Mouse (Mus musculus): ENCODE measurements around the gene Zfp213. TPM values are rescaled to one million over a fixed set of nuclear protein-coding genes. Genes with fewer than 3 reads are reported as not detected.
A peak's percentile ranks its signal among the peaks of the same experiment; 100 is the strongest.

Zfp213 gene
- 7.9 and 8.7 TPM in 2 replicates for polyA plus RNA-seq (2012; rRNA removed)

- Histone ChIP-seq H3K4me1 (ENCODE audit: control insufficient read depth, insufficient read depth, low read length) (peaks cover 1% of the 10 kb centered on the region; the same call in 1 of the 2 replicates), H3K4me3 (ENCODE audit: insufficient read depth, low read length) (peak within 1 kb of the TSS; percentile 53), H3K27ac (ENCODE audit: insufficient read depth, low read length) (peak within 1 kb of the TSS; percentile 39; the same call in 1 of the 2 replicates)
- TF ChIP-seq POLR2A (IDR thresholded peaks at IDR 0.05; ENCODE audit: extremely low read depth, insufficient read depth, low read length) (no peak; the same call in none of the 2 replicates), CTCF (IDR thresholded peaks at IDR 0.05; ENCODE audit: extremely low read depth, insufficient read depth, low read length) (no peak)
These were observed at the start of gene Zfp213 for GRCm38 (mm10) chr17:23563595-23564367. Gene Zfp213, minus strand, starts transcription at chr17:23564238.

DNA sequence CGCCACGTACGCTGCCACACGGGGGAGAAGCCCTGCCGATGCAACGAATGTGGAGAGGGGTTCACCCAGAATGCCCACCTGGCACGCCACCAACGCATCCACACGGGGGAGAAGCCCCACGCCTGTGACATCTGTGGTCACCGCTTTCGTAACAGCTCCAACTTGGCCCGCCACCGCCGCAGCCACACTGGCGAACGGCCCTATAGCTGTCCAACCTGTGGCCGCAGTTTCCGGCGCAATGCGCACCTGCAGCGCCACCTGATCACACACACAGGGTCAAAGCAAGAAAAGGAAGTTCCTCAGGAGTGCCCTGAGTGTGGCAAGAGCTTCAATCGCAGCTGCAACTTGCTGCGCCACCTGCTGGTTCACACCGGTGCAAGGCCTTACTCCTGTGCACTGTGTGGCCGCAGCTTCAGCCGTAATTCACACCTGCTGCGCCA, 46.3 kb upstream of the Zfp213 start:
- peak; percentile 40; the same call in 1 of the 2 replicates for TF ChIP-seq CTCF (IDR thresholded peaks at IDR 0.05; ENCODE audit: extremely low read depth, insufficient read depth, low read length)
- no peak for TF ChIP-seq POLR2A (IDR thresholded peaks at IDR 0.05; ENCODE audit: extremely low read depth, insufficient read depth, low read length)
- Histone ChIP-seq H3K4me1 (ENCODE audit: control insufficient read depth, insufficient read depth, low read length) (no peaks in the 10 kb centered on the region), H3K4me3 (ENCODE audit: insufficient read depth, low read length) (no peak overlapping the region), H3K27ac (ENCODE audit: insufficient read depth, low read length) (no peak overlapping the region)

DNA sequence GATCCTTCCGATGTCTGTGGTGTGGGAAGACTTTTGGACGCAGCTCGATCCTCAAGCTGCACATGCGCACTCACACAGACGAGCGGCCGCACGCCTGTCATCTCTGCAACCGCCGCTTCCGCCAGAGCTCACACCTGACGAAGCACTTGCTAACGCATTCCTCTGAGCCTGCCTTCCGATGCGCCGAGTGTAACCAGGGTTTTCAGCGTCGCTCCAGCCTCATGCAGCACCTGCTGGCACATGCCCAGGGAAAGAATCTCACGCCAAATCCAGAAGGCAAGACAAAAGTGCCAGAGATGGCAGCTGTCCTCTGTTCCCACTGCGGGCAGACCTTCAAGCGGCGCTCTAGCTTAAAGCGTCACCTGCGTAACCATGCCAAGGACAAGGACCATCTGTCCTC, 45.6 kb upstream of the Zfp213 start:
- Histone ChIP-seq H3K27ac (ENCODE audit: insufficient read depth, low read length) (no peak overlapping the region), H3K4me3 (ENCODE audit: insufficient read depth, low read length) (no peak overlapping the region), H3K4me1 (ENCODE audit: control insufficient read depth, insufficient read depth, low read length) (no peaks in the 10 kb centered on the region)
- TF ChIP-seq POLR2A (IDR thresholded peaks at IDR 0.05; ENCODE audit: extremely low read depth, insufficient read depth, low read length) (no peak), CTCF (IDR thresholded peaks at IDR 0.05; ENCODE audit: extremely low read depth, insufficient read depth, low read length) (no peak)

DNA sequence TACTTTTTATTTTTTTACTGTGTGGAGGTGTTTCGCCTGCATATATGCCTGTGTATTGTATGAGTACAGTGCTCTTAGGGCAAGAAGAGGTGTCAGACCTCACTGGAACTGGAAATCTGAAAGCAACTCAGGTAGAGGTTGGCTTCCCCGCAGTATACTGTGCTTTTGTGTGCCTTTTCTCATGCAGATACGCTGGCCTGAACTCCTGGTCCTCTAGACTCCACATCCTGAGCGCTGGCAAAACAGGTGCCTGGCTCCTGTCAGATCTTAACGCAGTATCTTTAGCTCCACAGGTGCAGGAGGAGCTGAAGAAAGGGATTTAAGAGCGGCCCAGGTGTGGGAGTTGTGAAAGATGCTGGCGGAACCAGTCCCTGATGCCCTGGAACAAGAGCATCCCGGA, 41.2 kb upstream of the Zfp213 start:
- Histone ChIP-seq H3K27ac (ENCODE audit: insufficient read depth, low read length) (no peak overlapping the region), H3K4me3 (ENCODE audit: insufficient read depth, low read length) (no peak overlapping the region), H3K4me1 (ENCODE audit: control insufficient read depth, insufficient read depth, low read length) (no peaks in the 10 kb centered on the region)
- TF ChIP-seq POLR2A (IDR thresholded peaks at IDR 0.05; ENCODE audit: extremely low read depth, insufficient read depth, low read length) = no peak
- no peak for TF ChIP-seq CTCF (IDR thresholded peaks at IDR 0.05; ENCODE audit: extremely low read depth, insufficient read depth, low read length)

DNA sequence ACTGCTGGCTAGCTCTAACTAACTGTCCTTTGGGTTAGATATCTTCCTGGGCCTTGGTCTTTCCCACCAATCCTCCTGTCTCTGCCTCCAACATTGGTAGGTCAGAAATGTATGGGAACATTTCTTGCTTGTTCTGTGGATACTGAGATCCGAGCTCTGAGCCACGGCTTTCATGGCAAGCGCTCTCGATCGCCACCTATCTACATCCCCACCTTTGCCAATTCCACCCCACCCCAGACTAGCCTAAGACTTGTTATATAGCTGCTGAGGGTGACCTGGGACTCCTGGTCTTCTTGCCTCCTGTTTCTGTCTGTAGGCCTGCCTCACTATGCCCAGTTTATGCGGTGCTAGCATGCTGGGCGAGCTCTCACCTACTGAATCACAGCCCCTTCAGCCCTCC, 40.4 kb upstream of the Zfp213 start:
- TF ChIP-seq POLR2A (IDR thresholded peaks at IDR 0.05; ENCODE audit: extremely low read depth, insufficient read depth, low read length) (no peak), CTCF (IDR thresholded peaks at IDR 0.05; ENCODE audit: extremely low read depth, insufficient read depth, low read length) (no peak)
- H3K4me3 ChIP-seq (ENCODE audit: insufficient read depth, low read length) = no peak overlapping the region
- H3K4me1 ChIP-seq (ENCODE audit: control insufficient read depth, insufficient read depth, low read length) = no peaks in the 10 kb centered on the region
- H3K27ac ChIP-seq (ENCODE audit: insufficient read depth, low read length) = no peak overlapping the region

- Histone ChIP-seq H3K27ac (ENCODE audit: insufficient read depth, low read length) (no peak overlapping the region), H3K4me3 (ENCODE audit: insufficient read depth, low read length) (no peak overlapping the region), H3K4me1 (ENCODE audit: control insufficient read depth, insufficient read depth, low read length) (no peaks in the 10 kb centered on the region)
- peak; percentile 50; the same call in 1 of the 2 replicates for TF ChIP-seq CTCF (IDR thresholded peaks at IDR 0.05; ENCODE audit: extremely low read depth, insufficient read depth, low read length)
- no peak for TF ChIP-seq POLR2A (IDR thresholded peaks at IDR 0.05; ENCODE audit: extremely low read depth, insufficient read depth, low read length)
These were observed 39.5 kb upstream of the Zfp213 start for GRCm38 (mm10) chr17:23603542-23603941.

GRCm38 (mm10) chr17:23603077-23603476, 39.0 kb upstream of the Zfp213 start:
- TF ChIP-seq CTCF (IDR thresholded peaks at IDR 0.05; ENCODE audit: extremely low read depth, insufficient read depth, low read length) = no peak
- no peak for TF ChIP-seq POLR2A (IDR thresholded peaks at IDR 0.05; ENCODE audit: extremely low read depth, insufficient read depth, low read length)
- Histone ChIP-seq H3K27ac (ENCODE audit: insufficient read depth, low read length) (no peak overlapping the region), H3K4me3 (ENCODE audit: insufficient read depth, low read length) (no peak overlapping the region), H3K4me1 (ENCODE audit: control insufficient read depth, insufficient read depth, low read length) (no peaks in the 10 kb centered on the region)

- Histone ChIP-seq H3K4me1 (ENCODE audit: control insufficient read depth, insufficient read depth, low read length) (no peaks in the 10 kb centered on the region), H3K27ac (ENCODE audit: insufficient read depth, low read length) (no peak overlapping the region), H3K4me3 (ENCODE audit: insufficient read depth, low read length) (no peak overlapping the region)
- TF ChIP-seq CTCF (IDR thresholded peaks at IDR 0.05; ENCODE audit: extremely low read depth, insufficient read depth, low read length) (no peak), POLR2A (IDR thresholded peaks at IDR 0.05; ENCODE audit: extremely low read depth, insufficient read depth, low read length) (no peak)
These were observed 38.0 kb upstream of the Zfp213 start for GRCm38 (mm10) chr17:23601836-23602585.

GRCm38 (mm10) chr17:23600641-23601622, 36.9 kb upstream of the Zfp213 start, which contains the start of gene Zscan10:
Gene Zscan10, plus strand, starts transcription at chr17:23600856.
- Histone ChIP-seq H3K27ac (ENCODE audit: insufficient read depth, low read length) (no peak within 1 kb of the TSS), H3K4me1 (ENCODE audit: control insufficient read depth, insufficient read depth, low read length) (no peaks in the 10 kb centered on the region), H3K4me3 (ENCODE audit: insufficient read depth, low read length) (no peak within 1 kb of the TSS; the same call in 1 of the 2 replicates)
- TF ChIP-seq CTCF (IDR thresholded peaks at IDR 0.05; ENCODE audit: extremely low read depth, insufficient read depth, low read length) (no peak), POLR2A (IDR thresholded peaks at IDR 0.05; ENCODE audit: extremely low read depth, insufficient read depth, low read length) (no peak)

Measured in cortical plate, adult 2 months (tissue).